Mouse (Mus musculus) megakaryocyte, embryonic 14.5 days (primary cell): ENCODE data around the gene Mark4.

Experiments used
- FLI1 ChIP-seq: IDR thresholded peaks from 2 replicates; pipeline ENCODE4 v1.6.1; 2012; ENCODE audit warnings: low read length, inconsistent platforms, mixed read lengths
- GATA1 ChIP-seq: IDR thresholded peaks from 3 replicates; pipeline ENCODE4 v1.6.1; 2012; ENCODE audit warnings: mixed read lengths, low read length, inconsistent platforms, borderline replicate concordance

GRCm38 (mm10) chr7:19456628-19457027, 2.0 kb downstream of the Mark4 start:
- TF ChIP-seq GATA1 (no peak), FLI1 (no peak)
